Mouse (Mus musculus) lung, postnatal 0 days (tissue): Measurements from ENCODE around the gene Tmem184b.

Experiments
- CTCF ChIP-seq: IDR thresholded peaks from 2 replicates; pipeline ENCODE4 v1.5.1; 2016; ENCODE audit warnings: antibody characterized with exemption, mild to moderate bottlenecking
- EP300 ChIP-seq: IDR thresholded peaks from 2 replicates; pipeline ENCODE4 v1.6.1; 2016; ENCODE audit warnings: antibody characterized with exemption, mild to moderate bottlenecking, control low read depth

DNA sequence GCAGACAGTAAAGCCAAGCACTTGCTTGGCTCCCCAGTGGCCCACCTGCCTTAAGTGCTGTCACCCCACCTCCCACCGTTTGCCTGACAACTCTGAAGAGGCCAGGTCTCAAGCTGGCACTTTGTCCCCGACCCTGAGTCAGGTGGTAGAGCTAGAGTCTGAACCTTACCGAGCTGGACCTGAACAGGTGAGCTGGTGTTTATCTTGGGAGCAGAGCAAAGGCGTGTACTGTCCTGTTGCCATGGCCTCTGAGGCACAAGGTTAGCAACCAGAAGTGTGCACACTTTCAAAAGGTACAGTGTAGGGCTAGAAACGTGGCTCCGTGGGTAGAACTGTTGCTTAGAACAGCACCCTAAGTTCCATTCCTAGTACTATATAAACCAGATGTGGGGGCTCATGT, 15.2 kb downstream of the Tmem184b start:
- TF ChIP-seq EP300: no peak
- no peak for TF ChIP-seq CTCF
